Mouse (Mus musculus): ENCODE data around the gene Col5a3. TPM values are rescaled to one million over a fixed set of nuclear protein-coding genes. Genes with fewer than 3 reads are reported as not detected.

The Col5a3 gene
- total and polyA plus RNA-seq, 2 experiments, result 0.83 to 6.4 TPM

DNA sequence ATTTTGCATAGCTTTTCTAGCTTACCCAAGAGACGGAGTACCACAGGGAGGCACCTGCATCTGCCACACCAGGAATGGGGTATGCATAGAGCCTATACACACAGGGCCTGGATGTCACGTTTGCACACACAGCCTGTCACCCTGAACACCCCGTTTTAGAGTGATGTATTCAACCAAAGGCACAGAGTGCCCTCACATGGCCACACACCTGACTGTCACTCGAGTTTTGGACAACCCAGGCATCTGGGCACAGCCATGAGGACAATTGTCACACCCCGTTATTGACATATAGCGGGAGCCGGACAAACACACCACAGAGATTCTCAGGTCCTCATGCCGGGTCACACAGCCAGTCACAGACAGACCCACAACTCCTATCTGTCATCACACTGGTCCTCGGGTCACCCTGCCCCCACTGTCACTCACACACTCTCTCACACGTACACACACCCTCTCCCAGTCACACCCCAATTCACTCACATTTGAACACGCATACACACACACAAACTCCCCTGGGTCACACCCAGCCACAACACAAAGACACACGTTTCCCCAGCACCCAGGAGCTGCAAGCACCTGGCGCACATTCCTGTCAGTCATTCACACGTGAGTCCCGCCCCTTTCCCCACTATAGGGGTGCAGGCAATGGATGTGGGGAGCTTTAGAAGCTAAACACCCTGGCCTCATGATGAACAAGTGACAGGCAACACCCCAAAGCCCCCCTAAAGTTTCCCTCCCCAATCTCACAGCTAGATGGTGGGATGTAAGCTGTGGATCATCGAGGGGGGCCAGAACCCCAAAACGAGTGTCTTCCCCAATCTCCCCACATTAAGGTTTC is 69.5 kb downstream of the Col5a3 start:
- H3K79me2 ChIP-seq (ENCODE audit: control insufficient read depth, insufficient read depth, low read length), result no peaks in the 10 kb centered on the region
- peak; percentile 27 for DNase-seq (ENCODE audit: extremely low read depth, low read depth, low spot score)
- no peaks in the 10 kb centered on the region for H3K36me3 ChIP-seq (ENCODE audit: control insufficient read depth, insufficient read depth, low read length)
- no peaks in the 10 kb centered on the region for H3K27me3 ChIP-seq (ENCODE audit: control insufficient read depth, insufficient read depth, low read length)
- H3K27ac ChIP-seq (replicated peaks; ENCODE audit: insufficient read depth, low read depth, low read length), result no peak overlapping the region
- H3K4me1 ChIP-seq (ENCODE audit: control insufficient read depth, insufficient read depth, low read length), result peaks cover 11% of the 10 kb centered on the region
- 13% methylated on average over 17 of the region's 17 CpGs for WGBS
- peak overlapping the region; percentile 52; the same call in 1 of the 2 replicates for H3K9ac ChIP-seq (ENCODE audit: low read depth, low read length)
- TF ChIP-seq CTCF (IDR thresholded peaks at IDR 0.05; ENCODE audit: low read depth, low read length) (no peak), POLR2A (IDR thresholded peaks at IDR 0.05; ENCODE audit: extremely low read depth, insufficient read depth, low read length) (no peak)
- no peak overlapping the region for H3K4me3 ChIP-seq (ENCODE audit: insufficient read depth, low read depth, low read length)

DNA sequence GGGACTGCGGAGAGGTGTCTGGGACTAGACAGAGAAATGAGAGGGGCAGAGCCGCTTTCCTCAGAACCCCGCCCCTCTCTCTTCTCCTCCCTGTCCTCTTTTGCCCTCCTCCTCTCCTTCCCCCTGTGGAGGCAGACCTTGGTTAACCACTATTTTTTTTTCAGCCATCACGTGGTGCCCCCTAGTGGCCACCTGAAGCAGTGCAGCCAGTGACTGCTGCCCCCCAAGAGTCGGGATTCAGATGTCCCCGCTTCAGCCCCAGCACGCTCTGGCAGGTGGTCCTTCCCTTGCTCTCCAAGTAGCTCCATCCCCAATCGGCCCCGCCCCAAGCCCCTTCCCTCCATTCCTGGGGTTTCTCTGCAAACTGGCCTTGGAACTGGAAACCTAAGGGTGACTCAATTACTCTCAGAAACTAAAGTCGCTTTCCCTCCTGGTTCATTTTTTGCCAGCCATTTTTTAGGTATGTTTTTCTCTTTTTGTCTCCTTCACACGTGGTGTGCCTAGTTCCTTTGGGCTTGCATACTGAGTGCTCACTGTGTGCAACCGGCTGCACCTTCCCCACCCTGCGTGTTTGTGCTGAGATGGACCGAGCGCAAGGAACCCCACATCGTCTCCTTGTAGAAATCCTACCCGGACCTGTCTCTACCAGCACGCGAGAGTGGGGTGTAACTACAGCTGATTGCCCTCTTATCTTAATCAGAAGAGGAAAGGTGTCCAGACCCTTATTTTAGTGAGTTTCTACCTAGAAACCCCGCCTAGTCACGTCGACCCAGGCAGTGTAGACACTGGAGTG is 70.7 kb downstream of the Col5a3 start:
- 33% methylated on average over 22 of the region's 22 CpGs for WGBS
- TF ChIP-seq CTCF (IDR thresholded peaks at IDR 0.05; ENCODE audit: low read depth, low read length) (peak; percentile 79), POLR2A (IDR thresholded peaks at IDR 0.05; ENCODE audit: extremely low read depth, insufficient read depth, low read length) (no peak)
- Histone ChIP-seq H3K27ac (replicated peaks; ENCODE audit: insufficient read depth, low read depth, low read length) (no peak overlapping the region), H3K4me3 (ENCODE audit: insufficient read depth, low read depth, low read length) (no peak overlapping the region), H3K27me3 (ENCODE audit: control insufficient read depth, insufficient read depth, low read length) (no peaks in the 10 kb centered on the region), H3K4me1 (ENCODE audit: control insufficient read depth, insufficient read depth, low read length) (peaks cover 11% of the 10 kb centered on the region), H3K9ac (ENCODE audit: low read depth, low read length) (no peak overlapping the region), H3K36me3 (ENCODE audit: control insufficient read depth, insufficient read depth, low read length) (no peaks in the 10 kb centered on the region), H3K79me2 (ENCODE audit: control insufficient read depth, insufficient read depth, low read length) (no peaks in the 10 kb centered on the region)
- DNase-seq (ENCODE audit: extremely low read depth, low read depth, low spot score), result no peak

DNA sequence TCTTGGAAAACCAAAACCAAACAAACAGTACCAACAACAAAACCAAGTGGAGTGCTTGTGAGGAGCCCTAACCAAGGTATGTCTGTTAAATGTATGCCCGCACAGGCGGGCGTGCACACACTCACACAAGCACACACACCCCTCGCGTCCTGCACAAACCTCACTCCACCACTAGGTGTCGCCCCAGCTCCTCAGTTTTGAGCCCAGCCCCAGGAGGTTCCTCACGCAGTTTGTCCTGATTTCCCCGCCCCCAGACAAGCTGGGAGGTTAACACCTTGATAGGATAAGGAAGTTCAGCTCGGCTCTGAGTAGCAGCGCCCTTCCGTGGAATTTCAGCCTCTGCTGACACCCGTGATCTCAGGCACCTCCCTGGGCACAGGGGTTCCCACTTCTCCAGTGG is 74.5 kb downstream of the Col5a3 start:
- Histone ChIP-seq H3K4me3 (ENCODE audit: insufficient read depth, low read depth, low read length) (no peak overlapping the region), H3K36me3 (ENCODE audit: control insufficient read depth, insufficient read depth, low read length) (no peaks in the 10 kb centered on the region), H3K27ac (replicated peaks; ENCODE audit: insufficient read depth, low read depth, low read length) (no peak overlapping the region), H3K9ac (ENCODE audit: low read depth, low read length) (peak overlapping the region; percentile 59), H3K4me1 (ENCODE audit: control insufficient read depth, insufficient read depth, low read length) (peaks cover 5% of the 10 kb centered on the region; the same call in 1 of the 2 replicates), H3K27me3 (ENCODE audit: control insufficient read depth, insufficient read depth, low read length) (no peaks in the 10 kb centered on the region), H3K79me2 (ENCODE audit: control insufficient read depth, insufficient read depth, low read length) (no peaks in the 10 kb centered on the region)
- DNase-seq (ENCODE audit: extremely low read depth, low read depth, low spot score), result peak; percentile 75
- 2% methylated on average over 12 of the region's 12 CpGs for WGBS
- TF ChIP-seq CTCF (IDR thresholded peaks at IDR 0.05; ENCODE audit: low read depth, low read length) (peak; percentile 98), POLR2A (IDR thresholded peaks at IDR 0.05; ENCODE audit: extremely low read depth, insufficient read depth, low read length) (no peak)

DNA sequence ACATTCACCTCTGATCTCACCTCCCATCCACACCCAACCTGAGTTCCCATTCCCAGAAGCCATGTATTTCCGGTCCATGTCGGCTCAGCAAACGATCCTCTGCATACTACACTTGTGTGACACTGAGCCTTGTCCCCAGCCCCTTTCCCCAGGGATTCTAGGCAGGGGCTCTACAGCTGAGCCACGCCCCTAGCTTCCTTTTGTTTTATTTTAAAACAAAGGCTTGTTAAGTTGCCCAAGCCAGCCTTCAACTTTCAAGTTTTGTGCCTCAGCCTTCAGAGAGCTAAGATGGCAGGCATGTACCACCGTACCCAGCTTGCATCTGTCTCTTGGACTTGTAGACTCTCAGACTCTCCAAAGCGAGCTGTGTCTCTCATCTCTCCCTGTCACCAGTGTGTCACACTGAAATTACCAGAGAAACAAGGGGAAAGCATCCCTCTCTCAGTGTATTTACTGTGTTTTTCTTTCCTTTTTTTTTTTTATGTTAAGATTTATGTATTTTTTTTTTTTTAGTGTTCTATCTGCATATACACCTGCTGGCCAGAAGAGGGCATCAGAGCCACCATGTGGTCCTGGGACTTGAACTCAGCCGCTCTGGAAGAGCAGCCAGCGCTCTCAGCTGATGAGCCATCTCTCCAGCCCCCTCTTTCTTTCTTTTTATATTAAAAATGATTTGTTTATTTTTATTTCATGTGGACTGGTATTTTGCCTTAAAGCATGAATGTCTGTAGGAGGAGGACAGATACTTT is 76.4 kb downstream of the Col5a3 start:
- Histone ChIP-seq H3K79me2 (ENCODE audit: control insufficient read depth, insufficient read depth, low read length) (no peaks in the 10 kb centered on the region), H3K4me1 (ENCODE audit: control insufficient read depth, insufficient read depth, low read length) (peaks cover 1% of the 10 kb centered on the region; the same call in 1 of the 2 replicates), H3K36me3 (ENCODE audit: control insufficient read depth, insufficient read depth, low read length) (no peaks in the 10 kb centered on the region), H3K27ac (replicated peaks; ENCODE audit: insufficient read depth, low read depth, low read length) (no peak overlapping the region), H3K4me3 (ENCODE audit: insufficient read depth, low read depth, low read length) (no peak overlapping the region), H3K9ac (ENCODE audit: low read depth, low read length) (no peak overlapping the region), H3K27me3 (ENCODE audit: control insufficient read depth, insufficient read depth, low read length) (no peaks in the 10 kb centered on the region)
- 45% methylated on average over 8 of the region's 8 CpGs for WGBS
- peak; percentile 76 for TF ChIP-seq CTCF (IDR thresholded peaks at IDR 0.05; ENCODE audit: low read depth, low read length)
- TF ChIP-seq POLR2A (IDR thresholded peaks at IDR 0.05; ENCODE audit: extremely low read depth, insufficient read depth, low read length), result no peak
- peak; percentile 33 for DNase-seq (ENCODE audit: extremely low read depth, low read depth, low spot score)

DNA sequence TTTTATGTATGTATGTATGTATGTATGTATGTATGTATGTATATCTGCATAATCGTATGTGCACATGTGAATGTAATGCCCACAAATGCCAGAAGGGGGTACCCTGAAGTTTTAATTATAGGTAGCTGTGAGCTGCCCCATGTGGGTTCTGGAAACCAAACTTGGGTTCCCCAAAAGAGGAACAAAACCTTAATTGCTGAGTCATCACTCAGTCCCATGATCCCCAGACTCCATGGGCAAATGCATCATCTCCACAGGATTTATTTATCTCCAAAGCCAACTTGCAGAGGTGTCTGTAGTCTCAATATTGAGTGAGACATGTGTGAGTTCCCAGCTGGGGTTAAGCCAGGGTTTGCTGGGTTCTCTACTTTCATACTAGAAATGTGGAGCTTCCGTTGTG is 77.6 kb downstream of the Col5a3 start:
- Histone ChIP-seq H3K79me2 (ENCODE audit: control insufficient read depth, insufficient read depth, low read length) (no peaks in the 10 kb centered on the region), H3K4me3 (ENCODE audit: insufficient read depth, low read depth, low read length) (no peak overlapping the region), H3K9ac (ENCODE audit: low read depth, low read length) (no peak overlapping the region), H3K27ac (replicated peaks; ENCODE audit: insufficient read depth, low read depth, low read length) (no peak overlapping the region), H3K4me1 (ENCODE audit: control insufficient read depth, insufficient read depth, low read length) (peaks cover 1% of the 10 kb centered on the region; the same call in 1 of the 2 replicates), H3K27me3 (ENCODE audit: control insufficient read depth, insufficient read depth, low read length) (no peaks in the 10 kb centered on the region), H3K36me3 (ENCODE audit: control insufficient read depth, insufficient read depth, low read length) (no peaks in the 10 kb centered on the region)
- TF ChIP-seq POLR2A (IDR thresholded peaks at IDR 0.05; ENCODE audit: extremely low read depth, insufficient read depth, low read length), result no peak
- 98% methylated on average over 2 of the region's 2 CpGs for WGBS
- no peak for DNase-seq (ENCODE audit: extremely low read depth, low read depth, low spot score)
